Mouse (Mus musculus) hindbrain, embryonic 14.5 days (tissue): Measurements from ENCODE around the gene Mrpl46. TPM values are rescaled to one million over a fixed set of nuclear protein-coding genes. Genes with fewer than 3 reads are reported as not detected.

ENCODE experiments used
- ATAC-seq: fragments of 200-750 bp; cut with Nextera tagmentation; 2 replicates; pipeline ENCODE4 v1.8.0; 2017; ENCODE audit warnings: moderate number of reproducible peaks, mild to moderate bottlenecking, moderate TSS enrichment, moderate library complexity; ENCODE audit not compliant: low FRiP score
- DNase-seq: peaks from one replicate; pipeline ENCODE4 v3.0.0-alpha.2; 2015; ENCODE audit warnings: low spot score
- H3K27ac ChIP-seq: fragments of 300-500 bp; sonication (generic); 2 replicates; pipeline ENCODE4 v1.5.1; 2014; ENCODE audit warnings: mild to moderate bottlenecking, moderate library complexity
- H3K27me3 ChIP-seq: fragments of 300-500 bp; sonication (generic); 2 replicates; pipeline ENCODE4 v1.6.1; 2014; ENCODE audit warnings: mild to moderate bottlenecking, low read length, mixed read lengths; ENCODE audit not compliant: control insufficient read depth, insufficient read depth
- H3K36me3 ChIP-seq: fragments of 300-500 bp; sonication (generic); replicated peaks from 2 replicates; pipeline ENCODE4 v1.6.1; 2014; ENCODE audit not compliant: control insufficient read depth, insufficient read depth
- H3K4me1 ChIP-seq: fragments of 300-500 bp; sonication (generic); replicated peaks from 2 replicates; pipeline ENCODE4 v1.6.1; 2014; ENCODE audit warnings: antibody characterized with exemption, low read length, mixed read lengths; ENCODE audit not compliant: control insufficient read depth, insufficient read depth
- H3K4me2 ChIP-seq: fragments of 300-500 bp; sonication (generic); replicated peaks from 2 replicates; pipeline ENCODE4 v1.6.1; 2014; ENCODE audit warnings: mild to moderate bottlenecking, moderate library complexity
- H3K4me3 ChIP-seq: fragments of 300-500 bp; sonication (generic); replicated peaks from 2 replicates; pipeline ENCODE4 v1.5.1; 2014; ENCODE audit warnings: mild to moderate bottlenecking, low read length
- H3K9ac ChIP-seq: fragments of 300-500 bp; sonication (generic); 2 replicates; pipeline ENCODE4 v1.6.1; 2014
- H3K9me3 ChIP-seq: fragments of 300-500 bp; sonication (generic); 2 replicates; pipeline ENCODE4 v1.6.1; 2016; ENCODE audit warnings: low read length; ENCODE audit not compliant: control insufficient read depth
- WGBS: fragments of 180-500 bp; shearing (Covaris S2); extraction: QIAGEN DNeasy Blood & Tissue Kit; methylation state at CpG from one replicate; pipeline ENCODE4 v1.1.7; 2014; 5-methylcytosine and 5-hydroxymethylcytosine counted together
- polyA plus RNA-seq: library from polyadenylated mRNA; unstranded; fragments of >200 nt; fragmentation: Nextera tagmentation; extraction: Ambion mirVana; gene quantifications from 2 replicates; pipeline ENCODE4 v1.2.1, GENCODE M21; 2014

The Mrpl46 gene
- polyA plus RNA-seq, 1 experiment from 2014 or later: 62.1 TPM

DNA sequence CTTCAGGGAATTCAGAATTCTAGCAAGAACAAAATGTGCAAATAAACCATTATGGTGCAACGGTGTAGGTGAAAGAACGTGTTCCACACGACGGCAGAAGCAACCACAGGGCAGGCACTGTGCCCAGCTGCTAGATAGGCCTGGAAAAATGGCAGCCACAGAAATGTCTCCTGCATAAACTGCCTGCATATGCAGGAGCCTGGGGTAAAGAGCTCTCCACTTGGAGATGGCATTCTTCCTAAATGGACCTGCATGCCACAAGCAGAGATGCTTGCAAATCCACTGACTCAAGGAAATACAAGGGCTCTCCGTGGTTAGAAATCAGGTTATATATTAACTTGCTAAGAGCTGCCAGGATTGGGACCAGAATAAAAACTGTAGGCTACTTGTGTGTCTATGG is 4.6 kb downstream of the Mrpl46 start:
- H3K4me3 ChIP-seq: no peak overlapping the region
- peaks cover 66% of the 10 kb centered on the region for H3K36me3 ChIP-seq
- H3K27ac ChIP-seq: no peak overlapping the region
- DNase-seq (no peak), ATAC-seq (no peak)
- no peaks in the 10 kb centered on the region for H3K27me3 ChIP-seq
- no peak overlapping the region for H3K9ac ChIP-seq
- WGBS: 97% methylated on average over 5 of the region's 5 CpGs
- no peaks in the 10 kb centered on the region for H3K9me3 ChIP-seq
- peaks cover 9% of the 10 kb centered on the region for H3K4me1 ChIP-seq
- H3K4me2 ChIP-seq: no peak overlapping the region

DNA sequence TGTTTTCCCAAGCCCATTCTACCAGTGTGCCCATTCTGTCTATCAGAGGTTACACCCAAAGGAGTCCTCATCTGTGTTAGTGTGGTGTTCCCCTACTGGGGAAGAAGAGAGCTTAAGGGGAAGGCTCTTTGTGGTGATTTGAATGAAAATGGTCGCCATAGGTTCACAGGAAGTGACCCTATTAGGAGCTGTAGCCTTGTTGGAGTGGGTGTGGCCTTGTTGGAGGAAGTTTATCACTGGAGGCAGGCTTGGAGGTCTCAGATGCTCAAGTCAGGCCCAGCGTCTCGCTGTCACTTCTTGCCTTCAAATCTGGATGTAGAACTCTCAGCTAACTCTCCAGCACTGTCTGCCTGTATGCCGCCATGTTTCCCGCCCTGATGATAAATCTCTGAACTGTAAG is 12.4 kb downstream of the Mrpl46 start:
- Histone ChIP-seq H3K27ac (no peak overlapping the region), H3K36me3 (peaks cover 34% of the 10 kb centered on the region), H3K4me1 (0 out of 2 replicates have a peak, but pooled peaks cover 3% of the 10 kb centered on the region), H3K4me3 (no peak overlapping the region), H3K4me2 (no peak overlapping the region), H3K9ac (no peak overlapping the region), H3K9me3 (no peaks in the 10 kb centered on the region), H3K27me3 (no peaks in the 10 kb centered on the region)
- ATAC-seq (no peak), DNase-seq (no peak)
- 84% methylated on average over 5 of the region's 5 CpGs for WGBS

DNA sequence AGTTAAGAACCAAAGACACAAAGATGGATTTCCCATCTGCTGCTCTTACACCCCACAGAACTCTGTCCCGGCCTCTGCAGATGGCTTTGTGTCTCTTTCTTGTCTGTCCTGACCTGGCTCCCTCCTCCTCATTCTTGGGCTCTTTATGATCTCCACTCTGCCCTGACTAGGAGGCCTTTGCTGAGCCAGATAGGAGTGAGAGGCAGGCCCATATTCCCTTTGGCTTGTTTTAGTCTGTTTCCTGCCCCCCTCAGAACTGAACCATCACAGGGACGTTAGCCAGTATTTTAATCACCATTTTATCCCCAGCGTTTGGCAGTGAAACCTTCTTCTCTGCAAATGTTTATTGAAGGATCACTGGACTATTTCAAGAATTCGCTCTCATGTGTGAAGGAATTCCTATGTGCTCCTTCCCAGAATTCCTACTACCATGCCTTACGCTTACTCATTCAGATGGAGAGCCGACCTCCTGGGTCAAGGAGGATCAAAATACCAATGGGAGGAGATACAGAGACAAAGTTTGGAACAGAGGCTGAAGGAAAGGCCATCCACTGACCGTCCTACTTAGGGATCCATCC is 14.2 kb downstream of the Mrpl46 start:
- no peak for DNase-seq
- Histone ChIP-seq H3K4me1 (0 out of 2 replicates have a peak, but pooled peaks cover 4% of the 10 kb centered on the region), H3K36me3 (peaks cover 17% of the 10 kb centered on the region), H3K9ac (no peak overlapping the region), H3K27ac (0 out of 2 replicates have a peak overlapping the region, but pooled peaks have one; percentile 26), H3K4me3 (no peak overlapping the region), H3K27me3 (no peaks in the 10 kb centered on the region), H3K4me2 (no peak overlapping the region), H3K9me3 (no peaks in the 10 kb centered on the region)
- 75% methylated on average over 7 of the region's 7 CpGs for WGBS
- ATAC-seq: no peak

DNA sequence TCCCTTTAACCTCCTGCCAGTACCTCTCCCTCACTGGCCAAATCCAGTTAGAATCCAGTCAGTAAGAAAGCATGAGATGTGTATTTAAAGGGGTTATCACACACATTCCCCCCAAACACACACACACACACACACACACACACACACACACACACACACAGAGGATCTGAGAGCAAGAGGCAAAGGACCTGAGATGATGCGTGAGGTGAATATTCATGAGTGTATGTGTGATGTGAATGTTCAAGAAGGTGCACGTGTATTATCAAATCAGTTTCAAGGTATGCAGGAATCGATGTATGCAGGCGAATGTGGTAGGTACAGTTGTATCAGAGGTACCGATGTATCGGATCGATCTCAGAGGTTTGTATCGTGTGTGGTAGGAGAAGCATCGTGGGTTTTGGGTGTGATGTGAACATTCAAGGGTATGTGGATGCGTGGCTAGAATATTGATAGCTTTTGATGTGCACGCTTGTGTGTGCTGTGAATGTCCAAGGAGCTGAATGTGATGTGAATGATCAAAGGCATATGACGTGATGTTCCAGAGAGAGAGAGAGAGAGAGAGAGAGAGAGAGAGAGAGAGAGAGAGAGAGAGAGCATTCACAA is 15.3 kb downstream of the Mrpl46 start:
- H3K9ac ChIP-seq: no peak overlapping the region
- WGBS: 66% methylated on average over 12 of the region's 12 CpGs
- no peak overlapping the region for H3K4me2 ChIP-seq
- 0 out of 2 replicates have a peak, but pooled peaks cover 4% of the 10 kb centered on the region for H3K4me1 ChIP-seq
- H3K36me3 ChIP-seq: peaks cover 6% of the 10 kb centered on the region
- no peaks in the 10 kb centered on the region for H3K27me3 ChIP-seq
- no peak overlapping the region for H3K4me3 ChIP-seq
- no peak; the same call in 1 of the 2 replicates for ATAC-seq
- H3K9me3 ChIP-seq: no peaks in the 10 kb centered on the region
- H3K27ac ChIP-seq: peak overlapping the region; percentile 51; the same call in 1 of the 2 replicates
- no peak for DNase-seq

DNA sequence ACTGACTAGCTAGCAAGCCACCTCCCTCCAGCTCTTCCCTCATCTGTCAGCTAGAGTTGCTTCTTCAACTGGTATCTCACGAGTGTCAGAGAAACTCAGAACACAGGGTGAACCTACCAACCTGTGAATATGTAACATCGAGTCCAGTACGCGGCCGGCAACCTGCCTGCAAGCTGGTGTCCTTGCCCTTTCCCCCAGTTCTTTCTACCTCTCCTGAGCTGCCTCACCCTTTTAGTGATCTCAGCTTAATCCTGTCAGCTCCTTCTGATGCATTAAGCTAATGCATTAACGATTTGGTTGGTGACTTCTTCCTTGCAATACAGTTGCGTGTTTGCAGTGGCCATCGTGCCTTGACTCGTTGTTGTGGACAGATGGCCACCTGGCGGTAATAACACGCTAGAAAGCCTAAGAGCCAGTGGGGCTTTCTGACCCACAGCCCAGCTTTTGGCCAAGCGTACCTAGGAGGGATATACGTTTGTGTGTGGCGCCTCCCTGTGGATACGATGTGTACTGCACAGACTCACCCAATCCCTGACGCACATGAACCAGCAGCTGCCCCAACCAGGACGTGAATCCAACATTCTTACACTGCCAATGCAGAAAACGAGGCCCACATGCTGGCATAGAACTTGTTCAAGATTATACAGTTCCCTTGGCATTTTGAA is 17.2 kb downstream of the Mrpl46 start:
- ATAC-seq (peak; percentile 80), DNase-seq (peak; percentile 96)
- Histone ChIP-seq H3K4me3 (no peak overlapping the region), H3K27ac (no peak overlapping the region), H3K9ac (0 out of 2 replicates have a peak overlapping the region, but pooled peaks have one; percentile 22), H3K36me3 (no peaks in the 10 kb centered on the region), H3K27me3 (no peaks in the 10 kb centered on the region), H3K4me2 (peak overlapping the region; percentile 36), H3K9me3 (no peaks in the 10 kb centered on the region), H3K4me1 (0 out of 2 replicates have a peak, but pooled peaks cover 4% of the 10 kb centered on the region)
- 23% methylated on average over 18 of the region's 18 CpGs for WGBS

DNA sequence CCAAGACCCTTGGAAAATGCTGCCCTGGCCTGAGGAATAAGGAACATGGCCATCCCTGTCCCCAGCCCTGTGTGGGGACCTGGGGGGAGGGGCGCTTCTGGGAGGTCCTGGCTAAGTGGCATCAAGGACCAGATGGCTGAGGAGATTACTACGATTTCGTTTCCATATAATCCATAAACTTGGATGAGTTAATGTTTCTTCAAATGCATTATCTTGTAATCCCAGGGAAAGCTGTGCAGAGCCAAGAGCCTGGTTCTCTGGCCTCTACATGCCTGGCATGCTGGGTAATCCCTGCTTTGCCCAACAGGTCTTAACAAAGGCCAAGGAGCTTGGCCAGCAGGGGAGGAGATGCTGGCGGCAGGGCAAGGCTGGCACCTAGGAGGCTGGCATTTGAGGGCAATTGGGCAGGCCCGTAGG is 18.1 kb downstream of the Mrpl46 start:
- no peak for ATAC-seq
- Histone ChIP-seq H3K27me3 (no peaks in the 10 kb centered on the region), H3K4me1 (0 out of 2 replicates have a peak, but pooled peaks cover 4% of the 10 kb centered on the region), H3K9me3 (no peaks in the 10 kb centered on the region), H3K36me3 (no peaks in the 10 kb centered on the region), H3K4me3 (no peak overlapping the region), H3K4me2 (no peak overlapping the region), H3K27ac (no peak overlapping the region), H3K9ac (no peak overlapping the region)
- no peak for DNase-seq
- WGBS: 82% methylated on average over 5 of the region's 5 CpGs

DNA sequence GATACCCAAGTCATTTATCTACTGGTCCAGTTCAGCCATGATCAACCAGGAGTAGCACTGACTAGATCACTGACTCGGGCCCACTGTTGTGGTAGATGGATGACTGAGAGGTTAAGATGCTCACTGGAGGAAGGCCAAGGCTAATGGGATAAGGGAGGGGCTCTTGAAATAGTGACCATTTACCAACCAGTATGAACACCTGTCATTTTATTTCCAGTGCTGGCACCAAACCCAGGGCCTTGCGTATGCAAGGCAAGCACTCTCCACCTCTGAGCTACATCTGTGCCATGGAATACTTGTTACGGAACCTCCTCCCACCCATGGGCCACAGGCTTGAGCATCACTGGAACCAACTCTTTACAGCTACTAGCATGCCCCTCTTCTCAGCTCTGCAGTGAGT is 19.5 kb downstream of the Mrpl46 start:
- no peak for ATAC-seq
- Histone ChIP-seq H3K4me3 (no peak overlapping the region), H3K27ac (no peak overlapping the region), H3K9ac (no peak overlapping the region), H3K36me3 (no peaks in the 10 kb centered on the region), H3K9me3 (no peaks in the 10 kb centered on the region), H3K4me1 (0 out of 2 replicates have a peak, but pooled peaks cover 4% of the 10 kb centered on the region), H3K27me3 (no peaks in the 10 kb centered on the region), H3K4me2 (no peak overlapping the region)
- 92% methylated on average over 3 of the region's 3 CpGs for WGBS
- no peak for DNase-seq

DNA sequence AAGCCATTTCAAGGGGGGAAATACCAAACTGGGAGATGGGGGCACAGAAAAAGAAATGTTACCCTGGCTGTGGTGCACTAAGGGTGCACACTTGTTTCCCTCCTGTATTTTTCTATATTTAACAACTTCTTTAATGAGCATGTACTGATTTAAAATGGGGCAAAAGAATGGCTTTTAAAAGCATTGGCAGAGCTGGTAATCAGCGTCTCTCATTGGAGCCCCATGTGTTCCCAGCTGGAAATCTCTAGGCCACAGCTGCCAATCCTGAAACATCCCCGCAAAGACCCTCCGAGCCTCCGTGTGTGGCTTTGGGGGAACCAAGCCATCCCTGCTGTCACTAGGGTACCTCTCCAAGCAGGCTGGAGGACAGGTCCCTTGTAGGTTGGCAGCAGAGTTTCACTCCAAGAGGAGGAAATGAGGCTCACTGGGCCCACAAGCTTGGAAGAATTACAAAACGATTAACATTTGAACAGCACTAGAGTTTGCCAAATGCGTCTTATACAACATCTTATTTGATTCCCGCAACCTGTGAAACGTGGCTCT is 28.8 kb downstream of the Mrpl46 start:
- H3K4me1 ChIP-seq: 0 out of 2 replicates have a peak, but pooled peaks cover 6% of the 10 kb centered on the region
- ATAC-seq (no peak), DNase-seq (no peak)
- H3K4me2 ChIP-seq: no peak overlapping the region
- no peak overlapping the region for H3K27ac ChIP-seq
- no peaks in the 10 kb centered on the region for H3K9me3 ChIP-seq
- no peaks in the 10 kb centered on the region for H3K36me3 ChIP-seq
- H3K27me3 ChIP-seq: no peaks in the 10 kb centered on the region
- WGBS: 55% methylated on average over 8 of the region's 8 CpGs
- no peak overlapping the region for H3K9ac ChIP-seq
- H3K4me3 ChIP-seq: no peak overlapping the region

DNA sequence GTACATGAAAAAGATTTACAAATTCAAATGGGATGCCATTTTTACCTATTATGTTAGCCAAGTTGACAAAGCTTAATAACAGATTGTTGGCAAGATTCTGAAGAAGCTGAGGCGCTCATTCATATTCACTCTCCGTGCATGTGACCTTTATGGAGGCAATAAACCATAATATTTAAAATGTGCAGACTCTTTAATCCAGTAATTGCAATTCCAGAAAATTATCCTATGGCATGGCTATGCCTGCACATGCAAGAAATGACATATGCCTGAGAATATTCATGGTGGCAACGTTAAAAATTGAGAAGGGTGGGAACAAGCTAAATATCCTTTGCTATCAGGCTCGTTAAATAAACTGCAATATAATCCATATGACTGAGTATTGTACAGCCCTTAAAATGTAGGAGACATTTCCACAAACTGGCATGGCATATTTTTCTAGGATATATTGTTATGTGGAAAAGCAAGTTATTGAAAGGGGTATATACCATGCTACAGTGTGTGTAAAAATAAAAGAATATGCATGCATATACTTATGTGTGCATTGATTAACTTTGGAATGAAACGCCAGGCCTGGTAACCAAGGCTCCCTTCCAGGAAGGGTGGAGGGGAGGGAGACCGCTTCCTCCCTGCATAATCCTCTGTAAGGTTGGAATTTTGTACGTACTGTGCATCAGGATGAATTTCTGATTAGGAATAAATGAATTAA is 29.4 kb downstream of the Mrpl46 start:
- H3K36me3 ChIP-seq: no peaks in the 10 kb centered on the region
- no peak overlapping the region for H3K27ac ChIP-seq
- DNase-seq: no peak
- H3K4me1 ChIP-seq: 0 out of 2 replicates have a peak, but pooled peaks cover 6% of the 10 kb centered on the region
- H3K4me3 ChIP-seq: no peak overlapping the region
- no peak overlapping the region for H3K9ac ChIP-seq
- H3K27me3 ChIP-seq: no peaks in the 10 kb centered on the region
- H3K9me3 ChIP-seq: no peaks in the 10 kb centered on the region
- no peak overlapping the region for H3K4me2 ChIP-seq
- no peak for ATAC-seq
- WGBS: 72% methylated on average over 7 of the region's 7 CpGs
